Mouse (Mus musculus) olfactory bulb, adult 2 months (tissue): Measurements from ENCODE around the gene Pi4ka.

Experiments used
- CTCF ChIP-seq: fragments of 200-500 bp; IDR thresholded peaks from 2 replicates; pipeline ENCODE4 v1.5.1; 2012; ENCODE audit warnings: low read depth, mild to moderate bottlenecking, low read length, moderate library complexity; ENCODE audit not compliant: insufficient read depth
- POLR2A ChIP-seq: fragments of 200-500 bp; IDR thresholded peaks from 2 replicates; pipeline ENCODE4 v1.6.1; 2012; ENCODE audit warnings: mild to moderate bottlenecking, low read depth, low read length, moderate library complexity; ENCODE audit not compliant: insufficient read depth

DNA sequence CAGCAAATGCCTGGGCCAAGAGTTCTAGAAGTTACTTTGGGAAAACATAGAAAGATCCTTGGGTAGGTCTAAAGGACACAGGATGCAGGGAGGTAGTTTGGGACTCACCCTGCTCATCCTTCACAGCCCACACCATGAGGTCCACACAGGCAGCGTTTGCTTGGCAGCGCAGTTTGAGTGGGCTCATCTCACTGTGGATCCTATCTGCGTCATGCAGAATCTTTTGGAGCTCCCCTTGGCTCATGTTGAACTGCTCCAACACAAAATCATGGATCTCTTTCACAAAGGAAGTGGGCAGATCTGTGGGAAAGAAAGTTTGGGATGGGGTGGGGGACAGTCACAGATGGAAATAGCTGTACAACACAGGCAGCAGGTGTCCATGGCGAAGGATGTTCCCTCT lies 47.3 kb downstream of the Pi4ka start:
- TF ChIP-seq CTCF (no peak), POLR2A (no peak)
